ENCODE assay signal across 26 mouse cellular contexts in genomic region chr5:34004618-34005017, GRCm38 (mm10). TPM values are rescaled to one million over a fixed set of nuclear protein-coding genes. Genes with fewer than 3 reads are reported as not detected.
"Had no signal": no experiment of that assay in that cellular context is flagged by ENCODE, and none has a peak within 500 bp of the region (broad histone marks: within the 10 kb centered on the region; RNA-seq: fewer than 3 reads in every experiment).

No protein-coding gene starts in this region.

- H3K9me3 ChIP-seq: limb, embryonic 10.5 days; limb, embryonic 13.5 days; liver, embryonic 12.5 days; liver, embryonic 15.5 days; lung, embryonic 15.5 days; megakaryocyte, embryonic 14.5 days; midbrain, embryonic 10.5 days; midbrain, embryonic 13.5 days; neural tube, embryonic 13.5 days; stomach, embryonic 15.5 days had no signal

- H3K27ac ChIP-seq: kidney, postnatal 0 days; layer of hippocampus, adult 2 months; limb, embryonic 10.5 days; limb, embryonic 13.5 days; liver, embryonic 12.5 days; liver, embryonic 15.5 days; lung, embryonic 15.5 days; midbrain, embryonic 10.5 days; midbrain, embryonic 13.5 days; neural tube, embryonic 13.5 days; stomach, embryonic 15.5 days had no signal

- H3K9ac ChIP-seq: limb, embryonic 13.5 days; liver, embryonic 12.5 days; liver, embryonic 15.5 days; lung, embryonic 15.5 days; midbrain, embryonic 13.5 days; neural tube, embryonic 13.5 days; stomach, embryonic 15.5 days had no signal

- H3K4me1 ChIP-seq: limb, embryonic 10.5 days; liver, embryonic 12.5 days; liver, embryonic 15.5 days; lung, embryonic 15.5 days; midbrain, embryonic 10.5 days; stomach, embryonic 15.5 days had no signal

- H3K4me2 ChIP-seq: limb, embryonic 13.5 days; liver, embryonic 12.5 days; liver, embryonic 15.5 days; lung, embryonic 15.5 days; midbrain, embryonic 13.5 days; neural tube, embryonic 13.5 days; stomach, embryonic 15.5 days had no signal

- ATAC-seq: liver, embryonic 12.5 days; midbrain, embryonic 13.5 days; midbrain, embryonic 16.5 days had no signal

- H3K4me3 ChIP-seq: layer of hippocampus, adult 2 months; limb, embryonic 10.5 days; limb, embryonic 13.5 days; liver, embryonic 12.5 days; liver, embryonic 15.5 days; lung, embryonic 15.5 days; megakaryocyte, embryonic 14.5 days; midbrain, embryonic 10.5 days; midbrain, embryonic 13.5 days; myocyte; neural tube, embryonic 13.5 days; stomach, embryonic 15.5 days had no signal

- DNase-seq: kidney, postnatal 25 days; layer of hippocampus, adult 9-11 months; liver; lung, adult 18-20 months; lung, postnatal 10 days; lung, postnatal 36 days; retina, postnatal 1 day; right cerebral cortex, postnatal 25 days; spleen, adult 18-20 months; thymus, postnatal 25 days had no signal

- H3K36me3 ChIP-seq: limb, embryonic 10.5 days; limb, embryonic 13.5 days; liver, embryonic 12.5 days; liver, embryonic 15.5 days; lung, embryonic 15.5 days; stomach, embryonic 15.5 days had no signal

- H3K27me3 ChIP-seq: midbrain, embryonic 13.5 days; neural tube, embryonic 13.5 days; stomach, embryonic 15.5 days had no signal

RNA-seq across cellular contexts. Expression of gene Gm1673, which starts 21.4 kb away (rescaled TPM):
- total RNA-seq: monocyte, adult 5-6 weeks; neutrophil, adult 5-6 weeks had no signal
